Mouse (Mus musculus): ENCODE results near the gene Wwox. TPM values are rescaled to one million over a fixed set of nuclear protein-coding genes. Genes with fewer than 3 reads are reported as not detected.

The Wwox gene
- 12.5 and 15.2 TPM in 2 replicates for total RNA-seq (2012; rRNA removed)

GRCm38 (mm10) chr8:114439334-114440204 is at the start of gene Wwox:
Gene Wwox (plus strand): TSS chr8:114439655.
- 0 out of 4 replicates have a peak, but pooled peaks cover 0 to 2% of the 10 kb centered on the region in 2 experiments for H3K4me1 ChIP-seq (ENCODE audit: control insufficient read depth in 2 of 2, insufficient read depth in 2 of 2, low read length in 2 of 2, poor library complexity in 1 of 2)
- H3K9ac ChIP-seq (ENCODE audit: insufficient read depth, low read depth, low read length, poor library complexity, severe bottlenecking), result peak within 1 kb of the TSS; percentile 91
- in situ Hi-C loops (cut with MboI; ENCODE audit: low sequenced_read_pairs in 2 of 2, unreplicated experiment in 2 of 2), result loop anchor here (5.0 to 10.0 kb wide), 3 partner anchors 362 to 775 kb away; no protein-coding TSS in a partner anchor
- H3K9me3 ChIP-seq (ENCODE audit: control insufficient read depth, insufficient read depth, low read depth, low read length), result no peaks in the 10 kb centered on the region
- peak within 1 kb of the TSS; percentile 80 for H3K27ac ChIP-seq (ENCODE audit: insufficient read depth, low read depth, low read length, poor library complexity, severe bottlenecking)
- peak within 1 kb of the TSS; percentile 76 to 94 for H3K4me3 ChIP-seq (ENCODE audit: insufficient read depth in 1 of 2, low read depth in 1 of 2, low read length in 2 of 2, poor library complexity in 1 of 2, severe bottlenecking in 1 of 2)
- TF ChIP-seq ZNF384 (IDR thresholded peaks at IDR 0.05; ENCODE audit: low read depth, low read length), result no peak
- TF ChIP-seq MAFK (IDR thresholded peaks at IDR 0.05; ENCODE audit: insufficient read depth, low read depth, low read length), result no peak
- peak; percentile 91 for TF ChIP-seq HCFC1 (IDR thresholded peaks at IDR 0.05; ENCODE audit: borderline replicate concordance, insufficient read depth, low read length)
- no peaks in the 10 kb centered on the region for H3K36me3 ChIP-seq (ENCODE audit: control insufficient read depth, insufficient read depth, low read length, poor library complexity, severe bottlenecking)
- DNase-seq (ENCODE audit: low read depth, low spot score), result peak; percentile 91

- H3K4me1 ChIP-seq (ENCODE audit: control insufficient read depth in 2 of 2, insufficient read depth in 2 of 2, low read length in 2 of 2, poor library complexity in 1 of 2), result no peaks in the 10 kb centered on the region
- H3K9me3 ChIP-seq (ENCODE audit: control insufficient read depth, insufficient read depth, low read depth, low read length), result no peaks in the 10 kb centered on the region
- DNase-seq (ENCODE audit: low read depth, low spot score), result no peak
- TF ChIP-seq ZNF384 (IDR thresholded peaks at IDR 0.05; ENCODE audit: low read depth, low read length) (no peak), HCFC1 (IDR thresholded peaks at IDR 0.05; ENCODE audit: borderline replicate concordance, insufficient read depth, low read length) (no peak), CHD2 (IDR thresholded peaks at IDR 0.05; ENCODE audit: low read depth, low read length) (no peak), ZC3H11A (IDR thresholded peaks at IDR 0.05; ENCODE audit: borderline replicate concordance, low read depth, low read length) (no peak), MAFK (IDR thresholded peaks at IDR 0.05; ENCODE audit: insufficient read depth, low read depth, low read length) (no peak)
- no peaks in the 10 kb centered on the region for H3K36me3 ChIP-seq (ENCODE audit: control insufficient read depth, insufficient read depth, low read length, poor library complexity, severe bottlenecking)
- no peak overlapping the region for H3K4me3 ChIP-seq (ENCODE audit: insufficient read depth in 1 of 2, low read depth in 1 of 2, low read length in 2 of 2, poor library complexity in 1 of 2, severe bottlenecking in 1 of 2)
- in situ Hi-C loops (cut with MboI; ENCODE audit: low sequenced_read_pairs in 2 of 2, unreplicated experiment in 2 of 2), result no loop called here
- no peak overlapping the region for H3K27ac ChIP-seq (ENCODE audit: insufficient read depth, low read depth, low read length, poor library complexity, severe bottlenecking)
- no peak overlapping the region for H3K9ac ChIP-seq (ENCODE audit: insufficient read depth, low read depth, low read length, poor library complexity, severe bottlenecking)
These were observed 48.8 kb upstream of the Wwox start for GRCm38 (mm10) chr8:114390465-114391254.

- no peak for DNase-seq (ENCODE audit: low read depth, low spot score)
- in situ Hi-C loops (cut with MboI; ENCODE audit: low sequenced_read_pairs in 2 of 2, unreplicated experiment in 2 of 2), result no loop called here
- TF ChIP-seq CHD2 (IDR thresholded peaks at IDR 0.05; ENCODE audit: low read depth, low read length) (no peak), MAFK (IDR thresholded peaks at IDR 0.05; ENCODE audit: insufficient read depth, low read depth, low read length) (no peak)
- H3K9me3 ChIP-seq (ENCODE audit: control insufficient read depth, insufficient read depth, low read depth, low read length), result no peaks in the 10 kb centered on the region
- no peak overlapping the region for H3K27ac ChIP-seq (ENCODE audit: insufficient read depth, low read depth, low read length, poor library complexity, severe bottlenecking)
- H3K9ac ChIP-seq (ENCODE audit: insufficient read depth, low read depth, low read length, poor library complexity, severe bottlenecking), result no peak overlapping the region
- no peak overlapping the region for H3K4me3 ChIP-seq (ENCODE audit: insufficient read depth in 1 of 2, low read depth in 1 of 2, low read length in 2 of 2, poor library complexity in 1 of 2, severe bottlenecking in 1 of 2)
- peaks cover 0 to 10% of the 10 kb centered on the region in 2 experiments; a peak in 2 of 4 replicates for H3K4me1 ChIP-seq (ENCODE audit: control insufficient read depth in 2 of 2, insufficient read depth in 2 of 2, low read length in 2 of 2, poor library complexity in 1 of 2)
- H3K36me3 ChIP-seq (ENCODE audit: control insufficient read depth, insufficient read depth, low read length, poor library complexity, severe bottlenecking), result no peaks in the 10 kb centered on the region
These were observed 41.1 kb upstream of the Wwox start for GRCm38 (mm10) chr8:114398326-114398725.

- Histone ChIP-seq H3K9ac (ENCODE audit: insufficient read depth, low read depth, low read length, poor library complexity, severe bottlenecking) (0 out of 2 replicates have a peak overlapping the region, but pooled peaks have one; percentile 20), H3K4me1 (ENCODE audit: control insufficient read depth in 2 of 2, insufficient read depth in 2 of 2, low read length in 2 of 2, poor library complexity in 1 of 2) (peaks cover 0 to 10% of the 10 kb centered on the region in 2 experiments; a peak in 2 of 4 replicates), H3K9me3 (ENCODE audit: control insufficient read depth, insufficient read depth, low read depth, low read length) (no peaks in the 10 kb centered on the region), H3K27ac (ENCODE audit: insufficient read depth, low read depth, low read length, poor library complexity, severe bottlenecking) (peak overlapping the region; percentile 83), H3K4me3 (ENCODE audit: insufficient read depth in 1 of 2, low read depth in 1 of 2, low read length in 2 of 2, poor library complexity in 1 of 2, severe bottlenecking in 1 of 2) (no peak overlapping the region), H3K36me3 (ENCODE audit: control insufficient read depth, insufficient read depth, low read length, poor library complexity, severe bottlenecking) (no peaks in the 10 kb centered on the region)
- TF ChIP-seq MAFK (IDR thresholded peaks at IDR 0.05; ENCODE audit: insufficient read depth, low read depth, low read length), result peak; percentile 65; the same call in 1 of the 2 replicates
- no peak for TF ChIP-seq CHD2 (IDR thresholded peaks at IDR 0.05; ENCODE audit: low read depth, low read length)
- DNase-seq (ENCODE audit: low read depth, low spot score), result peak; percentile 56
- in situ Hi-C loops (cut with MboI; ENCODE audit: low sequenced_read_pairs in 2 of 2, unreplicated experiment in 2 of 2), result no loop called here
These were observed 40.2 kb upstream of the Wwox start for GRCm38 (mm10) chr8:114399273-114399672.

All from ES-E14 (cell line).